Mouse (Mus musculus): ENCODE data around the gene Pik3c2g.

DNA sequence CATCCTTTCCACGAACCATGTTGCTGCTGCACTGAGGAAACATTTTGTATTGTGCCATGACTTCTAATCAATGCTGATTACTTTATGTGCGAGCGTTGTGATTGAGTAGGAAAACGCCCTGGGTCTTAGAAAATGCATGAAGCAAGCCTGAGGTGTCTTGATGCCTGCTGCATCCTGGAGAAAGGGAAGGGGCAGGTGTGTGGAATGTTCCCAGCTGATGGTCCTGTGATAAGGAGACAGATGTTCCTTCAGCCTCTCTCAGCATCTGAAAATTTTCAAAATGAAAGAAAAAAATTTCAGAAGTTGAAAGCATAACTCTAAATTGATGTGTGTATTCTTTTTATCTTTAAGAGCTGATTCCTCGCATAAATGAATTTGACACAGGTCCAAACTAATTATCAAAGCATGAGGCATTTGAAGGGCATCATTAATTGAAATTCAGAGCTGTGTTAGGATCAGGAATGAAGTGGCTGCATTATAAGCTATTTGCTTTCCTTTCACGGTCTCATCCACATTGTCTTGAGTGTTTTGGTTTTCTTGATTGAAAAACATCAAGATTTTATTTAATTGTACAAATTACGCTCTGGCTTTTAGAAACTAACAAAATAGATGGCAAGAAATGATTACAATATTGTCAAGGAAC is 31.4 kb upstream of the Pik3c2g start:
- no peak for TF ChIP-seq CTCF (IDR thresholded peaks at IDR 0.05; ENCODE audit: low read depth, low read length)
- TF ChIP-seq POLR2A (IDR thresholded peaks at IDR 0.05; ENCODE audit: borderline replicate concordance, low read depth, low read length): no peak
